Mouse (Mus musculus): ENCODE measurements at regions not wholly inside any gene's neighbourhood (a gene's known extent, or its start where the extent isn't known, plus 50 kb on each side); places are given as distances from the start of the nearest gene placed in this dataset.

DNA sequence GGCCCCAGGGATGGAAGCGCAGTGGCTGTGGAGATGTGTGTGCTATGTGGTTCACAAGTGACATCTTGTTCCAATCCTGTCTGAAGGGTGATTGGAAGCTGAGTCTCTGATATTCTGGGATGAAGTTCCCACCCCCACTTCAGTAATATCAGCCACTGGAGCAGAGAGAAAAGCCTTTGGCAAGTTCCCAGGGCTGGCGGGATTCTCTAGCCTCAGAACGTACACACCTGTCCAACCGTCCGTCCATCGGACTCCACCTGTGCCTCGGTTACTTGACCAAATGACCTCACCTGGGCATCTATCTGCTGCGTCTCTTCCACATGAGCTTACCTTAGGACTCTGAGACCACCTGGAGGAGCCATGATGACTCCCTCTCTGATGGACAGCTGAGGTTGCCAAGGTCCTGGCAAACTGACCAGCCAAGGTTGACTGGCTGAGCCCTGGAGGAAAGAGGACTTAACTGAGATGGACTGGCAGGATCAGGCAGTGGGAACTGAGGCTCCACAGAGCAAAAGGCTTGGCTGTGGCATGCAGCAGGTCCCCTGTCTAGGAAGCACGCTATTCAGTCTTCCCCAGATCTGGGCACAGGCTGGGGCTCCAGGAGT lies 152.5 kb upstream of the A530016L24Rik start:
- DNase-seq: no peak

DNA sequence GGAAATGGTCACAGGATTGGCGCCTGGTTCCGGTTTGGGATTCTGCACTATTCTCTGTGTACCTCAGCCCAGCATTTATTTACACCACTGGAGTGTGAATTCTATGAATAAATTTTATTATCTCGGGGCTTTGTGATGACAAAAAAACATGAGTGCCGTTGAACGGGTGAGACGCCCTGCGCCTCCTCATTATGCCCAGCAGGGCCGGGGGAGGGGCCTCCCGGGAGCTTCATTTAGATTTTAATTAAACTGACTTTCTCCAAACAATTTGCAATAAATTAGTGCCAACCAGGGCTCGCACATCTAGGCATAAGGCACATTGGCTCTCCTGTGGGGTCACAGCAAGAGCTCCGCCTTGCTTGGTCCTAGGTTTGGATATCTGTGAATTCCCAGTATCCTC lies 151.8 kb upstream of the A530016L24Rik start:
- no peak for DNase-seq

DNA sequence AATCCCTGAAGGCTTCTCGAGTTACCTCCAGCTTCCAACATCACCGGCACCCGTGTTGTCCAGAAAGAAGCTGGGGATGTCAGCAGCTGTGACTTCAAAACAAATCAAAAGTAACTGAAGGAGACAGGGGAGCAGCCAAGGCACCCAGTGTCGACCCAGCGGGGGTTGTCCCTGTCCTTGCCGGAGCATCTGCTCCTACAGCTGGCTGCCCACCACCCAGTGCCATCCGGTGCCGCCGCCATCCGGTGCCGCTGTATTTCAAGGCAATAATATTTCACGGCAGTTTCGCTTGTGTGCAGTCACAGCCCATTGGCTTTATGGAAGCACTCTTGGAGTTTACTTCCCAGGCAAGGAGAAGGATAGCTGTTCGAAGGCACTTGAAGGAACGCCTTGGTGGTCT lies 150.3 kb upstream of the A530016L24Rik start:
- DNase-seq: no peak

DNA sequence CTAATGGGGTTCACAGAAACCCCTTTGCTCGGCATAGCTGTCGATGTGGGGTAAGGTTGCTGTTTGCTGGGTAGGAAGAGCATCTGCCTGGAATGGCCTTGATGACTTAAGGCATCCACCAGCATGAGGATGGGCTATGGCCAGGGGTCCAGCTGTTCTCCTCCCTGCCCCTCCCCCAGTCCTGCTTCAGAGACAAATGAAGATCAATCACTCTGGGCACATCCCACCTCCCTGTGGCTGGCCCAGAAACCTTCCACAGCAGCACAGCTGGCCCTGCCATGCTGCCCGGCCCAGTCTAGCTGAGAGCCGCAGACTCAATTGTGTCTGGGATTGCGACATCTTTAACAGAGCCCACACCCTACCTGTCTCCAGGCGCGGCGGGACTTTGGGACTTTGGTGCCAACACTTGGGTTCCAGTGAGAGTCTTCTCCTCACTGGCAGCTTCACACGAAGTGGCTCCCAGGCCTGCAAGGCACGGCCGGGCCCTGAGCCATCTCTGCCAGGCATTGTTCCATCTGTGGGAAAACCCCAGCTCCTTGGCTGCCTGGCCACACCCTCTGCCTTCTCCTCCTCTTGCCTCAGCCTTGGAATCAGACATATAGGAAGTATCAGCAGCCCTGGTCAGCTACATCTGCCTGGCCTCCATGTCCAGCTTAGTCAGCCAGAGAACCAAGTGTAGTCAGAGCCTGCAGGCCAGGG lies 149.6 kb upstream of the A530016L24Rik start:
- peak; percentile 57 for DNase-seq

GRCm38 (mm10) chr12:112340248-112340647 lies 149.0 kb upstream of the A530016L24Rik start:
- no peak for DNase-seq

DNA sequence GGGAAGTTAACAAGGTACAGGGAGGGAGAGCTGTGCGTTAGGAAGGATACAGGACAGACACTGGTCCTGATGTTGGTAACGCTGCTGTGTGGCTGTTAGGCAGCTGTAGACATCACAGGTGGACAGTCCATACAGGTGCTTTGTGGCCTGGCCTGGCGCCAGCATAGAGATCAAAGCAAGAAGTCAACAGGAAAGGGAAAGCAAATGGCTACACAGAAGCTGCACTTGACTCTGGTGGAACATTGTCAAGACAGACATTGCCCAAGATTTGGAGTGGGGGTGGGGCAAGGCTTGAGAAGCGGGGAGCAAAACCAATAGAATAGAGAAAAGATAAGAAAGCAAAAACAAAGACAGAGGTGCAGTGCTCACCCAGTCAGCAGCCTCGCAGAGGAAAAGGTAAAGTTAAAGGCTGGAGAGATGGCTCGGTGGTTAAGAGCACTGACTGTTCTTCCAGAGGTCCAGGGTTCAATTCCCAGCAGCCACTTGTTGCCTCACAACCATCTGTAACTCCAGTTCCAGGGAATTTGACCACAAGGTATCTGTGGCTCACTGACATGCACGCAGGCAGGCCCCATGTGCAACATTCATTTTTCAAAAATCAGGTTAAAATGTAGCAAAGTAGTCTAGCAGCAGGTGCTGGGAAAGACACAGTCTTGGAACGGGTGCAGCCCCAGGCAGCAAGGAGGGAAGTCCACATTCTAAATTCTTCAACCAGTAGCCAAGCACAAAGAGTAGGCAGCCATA lies 147.3 kb upstream of the A530016L24Rik start:
- DNase-seq: peak; percentile 41

DNA sequence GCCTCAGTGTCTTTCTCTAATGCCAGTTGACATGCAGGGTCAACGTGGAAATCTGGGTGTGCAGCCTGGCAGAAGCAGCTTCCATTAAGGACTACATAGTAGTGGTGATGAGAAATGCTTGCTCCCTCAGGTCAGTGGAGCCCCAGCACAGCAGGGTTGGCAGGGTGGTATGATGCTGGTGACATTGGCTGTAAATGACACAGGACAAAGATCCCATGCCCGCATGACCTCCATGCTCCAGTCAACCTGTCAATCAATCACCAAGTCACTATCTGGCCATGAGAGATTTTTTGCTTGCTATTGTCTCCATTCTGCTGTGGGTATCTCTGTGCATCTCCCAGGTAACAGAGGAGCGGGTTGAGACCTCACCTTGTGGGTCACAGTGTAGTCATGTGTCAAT lies 146.2 kb upstream of the A530016L24Rik start:
- DNase-seq: no peak

DNA sequence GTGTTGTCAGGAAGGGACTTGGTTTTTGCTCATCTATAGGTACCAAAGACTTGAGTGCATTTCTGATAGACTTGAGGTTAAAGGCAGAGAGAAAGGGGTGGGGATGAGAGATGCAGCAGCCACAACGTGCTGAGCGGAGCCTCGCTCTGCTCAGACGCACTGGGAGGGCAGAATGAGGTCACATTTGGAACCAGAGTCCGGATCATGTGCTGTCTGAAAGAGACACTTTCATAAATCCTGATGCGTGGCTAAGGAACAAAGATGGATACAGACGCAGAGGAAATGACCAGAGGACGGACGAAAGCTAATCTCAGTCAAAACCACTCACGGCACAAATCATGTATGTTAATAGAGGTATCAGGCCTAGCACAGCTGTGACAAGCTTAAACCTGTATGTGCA lies 145.0 kb upstream of the A530016L24Rik start:
- DNase-seq: no peak

DNA sequence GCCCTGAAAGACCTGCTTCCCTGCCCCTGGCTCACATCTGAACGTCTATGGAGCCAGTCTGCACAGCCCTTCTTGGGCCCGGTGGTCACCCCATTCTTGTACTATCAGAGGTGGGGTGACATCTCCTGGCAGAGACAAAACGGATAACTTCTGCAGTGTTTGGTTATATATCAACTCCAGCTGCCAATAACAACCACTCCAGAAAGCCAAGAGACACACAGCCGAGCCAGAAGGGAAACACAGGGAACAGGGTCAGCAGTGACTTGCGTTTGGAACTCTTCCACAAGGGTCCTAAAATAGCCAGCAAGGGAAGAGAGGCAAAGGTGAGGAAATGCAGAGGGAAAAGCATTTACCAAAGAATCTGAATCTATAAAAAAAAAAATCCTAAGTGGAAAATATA lies 143.5 kb upstream of the A530016L24Rik start:
- DNase-seq: no peak

GRCm38 (mm10) chr12:112348116-112348515 lies 141.1 kb upstream of the A530016L24Rik start:
- DNase-seq: no peak

- DNase-seq: no peak
These were observed 139.5 kb upstream of the A530016L24Rik start for GRCm38 (mm10) chr12:112349676-112350318.

- DNase-seq: no peak
These were observed 138.5 kb upstream of the A530016L24Rik start for GRCm38 (mm10) chr12:112350733-112351132.

GRCm38 (mm10) chr12:112363349-112363748 lies 125.9 kb upstream of the A530016L24Rik start:
- no peak for DNase-seq

DNA sequence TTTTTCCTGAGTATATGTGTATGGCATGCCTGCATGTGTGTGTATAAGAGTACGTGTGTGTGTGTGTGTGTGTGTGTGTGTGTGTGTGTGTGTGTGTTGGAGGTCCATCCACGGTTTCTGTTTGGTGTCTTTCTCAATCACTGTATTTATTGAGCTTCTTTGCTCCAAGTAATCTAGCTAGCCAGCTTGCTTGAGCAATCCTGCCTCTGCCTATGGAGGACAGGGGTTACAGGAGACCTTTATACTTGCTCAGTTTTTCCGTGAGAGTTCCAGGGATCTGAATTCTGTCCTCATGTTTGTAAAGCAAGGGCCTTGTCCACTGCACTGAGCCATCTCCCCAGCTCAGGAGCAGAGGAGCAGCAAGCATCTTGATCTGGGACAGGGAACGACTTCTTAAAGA lies 122.0 kb upstream of the A530016L24Rik start:
- DNase-seq: no peak

- DNase-seq: no peak
These were observed 121.1 kb upstream of the A530016L24Rik start for GRCm38 (mm10) chr12:112368112-112368511.

DNA sequence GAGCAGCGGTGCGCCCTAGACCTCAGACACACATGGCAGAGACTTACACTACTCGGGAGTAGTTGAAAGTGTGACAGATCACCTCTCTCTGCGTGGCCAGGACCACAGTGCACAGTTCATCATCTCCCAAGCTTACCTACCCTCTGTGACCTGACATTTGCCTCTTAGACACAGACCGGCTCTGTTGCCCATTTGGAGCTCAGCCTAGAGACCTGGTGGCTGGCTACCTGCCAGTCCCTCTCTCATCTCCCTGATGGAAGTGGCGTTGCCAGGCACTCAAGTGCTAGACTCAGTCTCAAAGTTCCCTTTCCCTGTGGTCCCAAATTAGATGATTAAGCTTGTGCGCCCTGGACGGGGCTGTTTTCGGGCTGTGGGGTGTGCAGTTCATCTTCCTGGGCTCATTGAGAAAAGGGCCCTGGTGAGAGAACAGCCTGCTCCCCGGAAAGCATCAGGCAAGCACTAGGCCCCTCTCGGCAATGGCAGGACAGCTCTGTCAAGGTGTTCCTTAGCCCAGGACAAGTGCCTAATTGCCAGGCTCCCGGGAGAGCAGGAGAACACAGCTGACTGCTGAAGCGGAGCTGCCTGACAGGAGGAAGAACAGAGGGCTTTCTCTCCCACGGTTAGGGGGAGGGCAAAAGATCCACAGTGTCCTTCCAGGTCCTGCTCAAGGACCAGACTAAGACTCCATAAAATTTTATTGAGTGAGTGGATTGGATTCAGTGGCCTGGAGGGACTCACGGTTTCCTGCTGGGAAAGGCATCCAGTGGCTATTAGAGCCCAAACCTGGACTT lies 119.5 kb upstream of the A530016L24Rik start:
- no peak for DNase-seq

GRCm38 (mm10) chr12:112372234-112373050 lies 116.8 kb upstream of the A530016L24Rik start:
- no peak for DNase-seq

DNA sequence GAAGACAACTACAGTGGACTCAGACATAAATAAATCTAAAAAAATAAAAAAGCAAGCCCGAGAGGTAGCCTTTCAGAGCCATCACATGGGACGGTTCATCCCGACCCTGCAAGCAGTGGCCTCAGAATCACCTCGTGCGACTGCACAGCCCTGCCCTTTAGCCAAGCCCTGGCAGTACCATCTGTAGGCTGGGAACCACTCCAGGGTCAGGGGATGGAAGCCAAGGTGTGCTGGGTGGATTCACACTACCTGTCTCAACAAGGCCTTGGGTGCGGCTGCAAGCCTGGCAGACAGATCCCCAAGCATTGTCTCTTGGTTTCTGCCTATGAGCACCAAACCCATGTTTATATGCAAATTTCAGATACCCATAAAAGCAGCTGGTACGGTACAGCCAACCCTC lies 115.3 kb upstream of the A530016L24Rik start:
- DNase-seq: no peak

DNA sequence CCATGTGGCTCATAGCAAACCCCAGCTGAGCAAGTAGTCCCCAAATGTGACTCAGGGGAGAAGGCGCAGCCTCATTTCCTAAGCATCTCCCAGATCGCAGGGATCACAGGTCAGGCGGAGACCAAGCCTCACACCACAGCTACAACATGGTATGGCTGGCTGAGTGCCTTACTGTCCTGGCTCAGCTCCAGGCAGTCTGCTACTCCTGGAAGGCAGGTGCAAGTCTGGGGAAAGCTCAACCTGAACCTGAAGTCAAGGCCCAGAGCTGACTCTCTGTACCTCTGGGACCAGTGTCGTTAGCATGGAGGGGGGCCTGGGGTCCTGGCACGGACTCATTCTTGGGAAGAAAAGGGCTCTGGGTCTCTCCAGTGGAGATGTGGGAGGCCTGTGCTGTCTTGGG lies 113.0 kb upstream of the A530016L24Rik start:
- no peak for DNase-seq

- DNase-seq: no peak
These were observed 112.5 kb upstream of the A530016L24Rik start for GRCm38 (mm10) chr12:112376701-112377100.

DNA sequence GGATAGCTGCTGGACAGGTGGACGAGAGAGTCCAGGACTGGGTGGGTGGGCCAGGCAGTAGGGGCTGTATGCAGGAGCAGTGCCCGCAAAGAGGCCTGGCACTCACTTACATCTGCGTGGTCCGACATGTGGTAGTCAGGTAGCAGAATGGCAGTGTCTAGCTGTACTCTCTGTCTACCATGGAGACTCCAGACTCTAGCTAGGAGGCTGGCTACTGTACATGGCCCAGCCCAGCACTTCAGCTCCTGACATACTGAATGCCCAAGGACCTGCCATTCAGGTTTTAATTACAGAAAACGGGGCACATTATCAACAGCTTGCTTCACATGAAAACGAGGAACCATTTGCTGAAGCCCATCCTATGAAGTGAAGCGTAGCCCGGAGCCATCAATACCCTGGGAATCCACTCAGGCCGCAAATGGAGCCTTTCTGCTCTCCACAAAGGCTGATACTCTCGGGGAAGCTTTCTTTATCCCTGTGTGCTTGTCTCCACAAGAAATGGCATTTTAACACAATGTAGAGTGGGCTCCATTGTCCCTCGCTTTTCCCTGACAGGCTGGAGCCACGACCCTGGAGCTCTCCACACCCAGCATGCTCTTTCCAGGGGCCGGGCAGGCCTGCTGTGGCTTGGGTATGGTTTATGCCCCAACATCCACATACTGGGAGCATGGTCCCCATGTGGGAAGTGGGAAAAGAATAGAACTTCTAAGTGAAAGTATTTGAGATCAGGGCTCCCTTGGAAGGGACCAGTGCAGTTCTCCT lies 110.6 kb upstream of the A530016L24Rik start:
- DNase-seq: no peak
